Mouse (Mus musculus): ENCODE measurements around the gene Galk1.

DNA sequence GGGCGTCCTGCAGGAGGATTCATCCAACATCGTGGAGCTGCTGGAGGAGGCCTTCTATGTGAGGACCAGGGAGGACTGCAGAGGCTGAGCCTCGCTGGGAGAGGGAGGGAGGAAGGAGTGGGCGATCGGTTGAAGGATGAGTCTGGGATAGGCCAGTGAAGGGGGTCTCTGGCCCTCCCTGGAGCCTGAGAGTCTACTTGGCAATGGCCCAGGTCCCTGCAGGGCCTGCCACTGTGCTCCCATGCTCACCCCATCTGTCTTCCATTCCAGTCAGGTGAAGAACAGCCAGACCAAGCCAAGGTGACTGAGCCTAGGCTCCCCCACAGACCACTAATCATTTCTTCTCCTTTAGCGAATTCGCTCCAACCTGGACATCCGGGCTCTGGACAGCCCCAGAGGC lies 29.2 kb downstream of the Galk1 start:
- no peak for TF ChIP-seq CTCF (IDR thresholded peaks at IDR 0.05; ENCODE audit: low read depth)
- TF ChIP-seq EP300 (IDR thresholded peaks at IDR 0.05; ENCODE audit: low read depth) = no peak

Data from liver, embryonic 14.5 days (tissue).